Mouse (Mus musculus) CH12.LX (cell line): Measurements from ENCODE around the gene Scn4a.
"Not testable (repeated sequence)": the region's sequence is repeated elsewhere in the genome, so short reads cannot be mapped to it uniquely, and the experiment has no call there.

Source experiments
- POLR2A ChIP-seq: IDR thresholded peaks from 2 replicates; pipeline ENCODE4 v1.6.1; 2011; ENCODE audit warnings: low read depth, mild to moderate bottlenecking, improper control_type of control experiment, low read length
- SIN3A ChIP-seq: IDR thresholded peaks from 2 replicates; pipeline ENCODE4 v1.6.1; 2012; ENCODE audit warnings: low read length, improper control_type of control experiment, inconsistent platforms

DNA sequence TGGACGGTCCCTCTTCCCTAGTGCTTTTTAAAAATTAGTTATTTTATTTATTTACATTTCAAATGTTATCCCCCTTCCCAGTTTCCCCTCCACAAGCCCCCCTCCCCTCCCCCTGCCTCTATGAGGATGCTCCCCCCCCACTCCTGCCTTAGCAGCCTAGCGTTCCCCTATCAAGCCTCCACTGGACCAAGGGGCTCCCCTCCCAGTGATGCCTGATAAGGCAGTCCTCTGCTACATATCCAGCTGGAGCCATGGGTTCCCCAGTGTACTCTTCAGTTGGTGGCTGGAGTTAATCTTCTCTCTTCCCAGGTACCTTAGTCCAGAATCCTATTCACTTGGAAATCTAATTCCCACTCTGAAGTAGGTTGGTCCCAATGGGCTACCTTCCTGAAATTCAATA lies 41.0 kb upstream of the Scn4a start:
- TF ChIP-seq SIN3A, POLR2A: not testable (repeated sequence)
